ENCODE assay signal across 8 mouse cellular contexts in the genomic region with DNA sequence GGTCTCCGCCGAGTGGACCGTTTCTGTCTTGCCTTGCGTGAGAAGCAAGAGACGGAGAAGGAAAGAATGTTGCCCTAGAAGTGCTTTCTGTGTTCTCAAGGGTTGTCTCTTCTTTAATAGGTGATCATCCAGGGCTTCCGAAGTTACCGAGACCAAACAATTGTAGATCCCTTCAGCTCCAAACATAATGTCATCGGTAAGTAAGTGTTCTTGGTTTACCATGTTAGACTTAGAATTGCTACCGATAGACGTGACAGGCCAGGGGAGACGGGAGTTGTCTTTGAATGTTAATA. TPM values are rescaled to one million over a fixed set of nuclear protein-coding genes. Genes with fewer than 3 reads are reported as not detected.
DNase-seq lines count a peak whose midpoint lies in the region; ATAC-seq and TF ChIP-seq lines count a peak whose summit lies in the region.

No protein-coding gene starts in this region.

- no peaks in the 10 kb centered on the region for H3K27me3 ChIP-seq in heart, embryonic 15.5 days
- no peaks in the 10 kb centered on the region for H3K27me3 ChIP-seq in ES-Bruce4 (ENCODE audit: control insufficient read depth, insufficient read depth, low read length, poor library complexity, severe bottlenecking)
- no peaks in the 10 kb centered on the region for H3K27me3 ChIP-seq in forebrain, embryonic 16.5 days (replicated peaks; ENCODE audit: control insufficient read depth, insufficient read depth, low read length)

- H3K4me2 ChIP-seq in heart, embryonic 15.5 days, result peak overlapping the region; percentile 88
- peak overlapping the region; percentile 96 for H3K4me2 ChIP-seq in forebrain, embryonic 16.5 days (ENCODE audit: low read length)

- H3K9me3 ChIP-seq in heart, embryonic 15.5 days (replicated peaks), result no peaks in the 10 kb centered on the region
- peaks cover 7% of the 10 kb centered on the region for H3K9me3 ChIP-seq in ES-Bruce4 (replicated peaks; ENCODE audit: control insufficient read depth, insufficient read depth, low read length, poor library complexity, severe bottlenecking)
- H3K9me3 ChIP-seq in forebrain, embryonic 16.5 days (ENCODE audit: control insufficient read depth, low read length), result no peaks in the 10 kb centered on the region

- no peak for TF ChIP-seq EP300 in ES-Bruce4 (IDR thresholded peaks at IDR 0.05; ENCODE audit: insufficient read depth, low read depth, low read length)

- peaks cover 56% of the 10 kb centered on the region for H3K79me2 ChIP-seq in macrophage (ENCODE audit: inconsistent target)

- no peak for TF ChIP-seq POLR2A in ES-Bruce4 (IDR thresholded peaks at IDR 0.05; ENCODE audit: insufficient read depth, low read length)

- H3K27ac ChIP-seq in heart, embryonic 15.5 days, result peak overlapping the region; percentile 92; the same call in 1 of the 2 replicates
- H3K27ac ChIP-seq in ES-Bruce4 (ENCODE audit: insufficient read depth, low read length), result no peak overlapping the region
- peak overlapping the region; percentile 98 for H3K27ac ChIP-seq in forebrain, embryonic 16.5 days (ENCODE audit: low read length)
- no peak overlapping the region for H3K27ac ChIP-seq in macrophage

- WGBS in heart, embryonic 15.5 days, result 5% methylated on average over 11 of the region's 11 CpGs
- 11% methylated on average over 11 of the region's 11 CpGs for WGBS in forebrain, embryonic 16.5 days
- 12% methylated on average over 11 of the region's 11 CpGs for WGBS in macrophage (ENCODE audit: missing documents)

- H3K4me3 ChIP-seq in heart, embryonic 15.5 days, result peak overlapping the region; percentile 84
- H3K4me3 ChIP-seq in ES-Bruce4 (ENCODE audit: low read depth, low read length) (peak overlapping the region; percentile 95), macrophage (ENCODE audit: inconsistent target) (peak overlapping the region; percentile 51)
- peak overlapping the region; percentile 97 for H3K4me3 ChIP-seq in forebrain, embryonic 16.5 days (replicated peaks; ENCODE audit: low read length)

- H3K4me1 ChIP-seq in heart, embryonic 15.5 days (replicated peaks), result peaks cover 18% of the 10 kb centered on the region
- H3K4me1 ChIP-seq in ES-Bruce4 (ENCODE audit: control insufficient read depth, insufficient read depth, low read length), result no peaks in the 10 kb centered on the region
- peaks cover 15% of the 10 kb centered on the region for H3K4me1 ChIP-seq in forebrain, embryonic 16.5 days (replicated peaks; ENCODE audit: control insufficient read depth, insufficient read depth, low read length)

- TF ChIP-seq CTCF in ES-Bruce4 (IDR thresholded peaks at IDR 0.05; ENCODE audit: low read depth, low read length), result no peak

- H3K9ac ChIP-seq in heart, embryonic 15.5 days, result peak overlapping the region; percentile 92
- H3K9ac ChIP-seq in ES-Bruce4 (ENCODE audit: low read depth, poor library complexity, severe bottlenecking), result peak overlapping the region; percentile 96
- H3K9ac ChIP-seq in forebrain, embryonic 16.5 days (replicated peaks; ENCODE audit: low read depth, low read length), result peak overlapping the region; percentile 93

- DNase-seq in heart, adult 11 months, result no peak
- no peak for DNase-seq in yolk sac, embryonic 10.5 days (ENCODE audit: low spot score)
- no peak for DNase-seq in right cerebral cortex, postnatal 36 days (ENCODE audit: low spot score in 2 of 2)
- no peak for DNase-seq in urinary bladder, postnatal 14 days (ENCODE audit: low spot score)

- no peak for ATAC-seq in heart, embryonic 15.5 days (replicated peaks; ENCODE audit: insufficient number of reproducible peaks, insufficient read depth, low FRiP score, low read depth)
- ATAC-seq in forebrain, embryonic 16.5 days, result no peak

- H3K36me3 ChIP-seq in heart, embryonic 15.5 days, result peaks cover 12% of the 10 kb centered on the region
- H3K36me3 ChIP-seq in ES-Bruce4 (ENCODE audit: control insufficient read depth, insufficient read depth, low read length, poor library complexity, severe bottlenecking) (peaks cover 22% of the 10 kb centered on the region), macrophage (ENCODE audit: inconsistent target) (no peaks in the 10 kb centered on the region)
- H3K36me3 ChIP-seq in forebrain, embryonic 16.5 days (ENCODE audit: control insufficient read depth, insufficient read depth), result no peaks in the 10 kb centered on the region

RNA-seq across cellular contexts. Expression of gene Smc3, which starts 1.1 kb away (rescaled TPM):
- polyA plus RNA-seq in heart, embryonic 15.5 days (2015; fragmentation: Nextera tagmentation; extraction: Ambion mirVana), result 37.9 and 38.9 TPM in 2 replicates
- polyA plus RNA-seq in ES-Bruce4 (2011; ENCODE audit: insufficient read depth, insufficient read length, low read depth, missing spikeins) (171 and 182 TPM in 2 replicates), macrophage (2018) (16.4 to 35.2 TPM (median 24.2 TPM) in 3 replicates)
- 70.4 and 79.2 TPM in 2 replicates for polyA plus RNA-seq in forebrain, embryonic 16.5 days (2015; fragmentation: Nextera tagmentation; extraction: Ambion mirVana)
- 10 to 100 TPM; 10.9 to 74.7 (median 30.3) TPM for total RNA-seq in macrophage (2018; cell fraction: chromatin; rRNA removed)
- 10 to 100 TPM in 24 of 26 experiments, 1 to 10 TPM in 2; 8.4 to 22.2 (median 15.4) TPM for total RNA-seq in macrophage (2018; cell fraction: cytosol; rRNA removed)
- total RNA-seq in macrophage (2018; cell fraction: nucleus; rRNA removed), result 10 to 100 TPM; 10.5 to 48.2 (median 18.1) TPM

RNA-seq across cellular contexts. Expression of gene Nutf2-ps1, which starts 12.4 kb away (rescaled TPM):
- polyA plus RNA-seq in heart, embryonic 15.5 days (2015; fragmentation: Nextera tagmentation; extraction: Ambion mirVana), result 258 and 274 TPM in 2 replicates
- 418 and 422 TPM in 2 replicates for polyA plus RNA-seq in ES-Bruce4 (2011; ENCODE audit: insufficient read depth, insufficient read length, low read depth, missing spikeins)
- 266 and 275 TPM in 2 replicates for polyA plus RNA-seq in forebrain, embryonic 16.5 days (2015; fragmentation: Nextera tagmentation; extraction: Ambion mirVana)
- 1 to 10 TPM in 18 of 26 experiments, not detected in 8; 1.1 to 9.1 (median 2.9) TPM for total RNA-seq in macrophage (2018; cell fraction: chromatin; rRNA removed)
- 10 to 100 TPM in 25 of 26 experiments, 1 to 10 TPM in 1; 9.7 to 40.0 (median 26.5) TPM for total RNA-seq in macrophage (2018; cell fraction: cytosol; rRNA removed)
- total RNA-seq in macrophage (2018; cell fraction: nucleus; rRNA removed), result 10 to 100 TPM in 8 of 26 experiments, 1 to 10 TPM in 12, under 1 TPM in 1, not detected in 5; 0.71 to 27.2 (median 7.1) TPM
- polyA plus RNA-seq in macrophage (2018), result 8.7 to 51.1 TPM (median 18.5 TPM) in 3 replicates

Comparison
In these comparisons a context has a peak if more than half of its experiments do, and no peak if none do; other contexts are left out.
1. H3K27ac ChIP-seq: peak in heart, embryonic 15.5 days (single experiment) and forebrain, embryonic 16.5 days (single experiment); none in ES-Bruce4 (single experiment) and macrophage (single experiment).
2. Peak in every context shown above with its lines, with median percentiles within 50 percentile points of each other: H3K4me3 ChIP-seq and H3K9ac ChIP-seq.